Mouse (Mus musculus): Measurements from ENCODE around the gene Ankrd13a.

The Ankrd13a gene

DNA sequence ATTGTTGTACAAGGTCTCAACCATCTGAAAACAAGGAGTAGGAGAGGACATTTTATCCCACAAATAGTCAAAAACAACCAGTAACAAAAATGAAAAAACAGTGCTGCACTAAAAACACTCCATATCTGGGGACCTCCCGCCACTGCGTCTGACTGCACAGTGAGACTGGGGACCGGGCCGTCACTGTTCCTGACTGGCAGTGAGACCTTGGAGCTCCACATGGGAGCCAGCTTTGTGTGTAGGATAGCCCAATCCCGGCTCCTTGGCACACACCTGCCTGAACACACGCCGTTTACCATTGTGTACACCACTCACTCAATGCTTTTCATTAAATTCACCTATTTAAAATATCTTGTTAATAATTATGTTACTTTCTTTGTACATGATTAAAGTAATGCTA lies 7.3 kb upstream of the Ankrd13a start:
- DNase-seq = no peak

DNA sequence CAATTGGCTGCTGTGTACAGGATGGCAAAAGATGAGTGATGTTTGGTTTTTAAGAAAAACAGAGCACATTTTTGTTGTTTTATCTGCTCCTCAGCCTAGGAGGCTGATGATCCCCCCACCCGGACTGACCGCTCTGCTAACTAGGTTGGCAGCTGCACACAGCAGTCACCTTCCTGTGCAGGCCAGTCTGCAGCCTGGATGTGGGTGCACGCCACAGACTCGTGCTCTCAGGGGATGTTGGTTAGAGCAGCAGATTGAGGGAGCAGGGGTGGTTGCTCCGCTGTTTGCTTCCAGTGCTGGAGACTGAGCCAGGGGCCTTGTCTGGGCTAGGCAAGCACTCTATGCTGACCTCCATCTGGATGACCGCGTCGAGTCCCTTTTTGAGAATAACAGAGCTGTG lies 4.7 kb upstream of the Ankrd13a start:
- DNase-seq = peak; percentile 44 to 46

DNA sequence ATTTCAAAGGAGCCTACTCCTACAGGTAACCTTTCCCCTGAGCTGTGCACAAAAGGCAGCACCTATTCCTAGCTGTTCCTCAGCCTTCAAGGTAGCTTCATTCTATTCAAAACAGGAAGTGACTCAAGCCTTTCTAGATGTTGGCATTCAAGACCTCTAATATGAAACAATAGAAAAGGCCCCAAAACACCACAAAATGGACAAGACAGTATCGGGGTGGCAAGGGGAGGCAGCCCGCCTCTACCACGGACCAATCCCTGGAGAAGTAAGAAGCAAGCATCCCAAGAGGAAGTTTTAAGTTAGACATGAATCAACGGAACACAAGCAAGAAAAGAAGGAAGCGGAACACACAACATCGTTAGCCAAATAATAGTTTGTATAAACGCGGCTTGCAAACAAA lies 2.7 kb upstream of the Ankrd13a start:
- peak; percentile 23 to 44 for DNase-seq

GRCm38 (mm10) chr5:114772456-114773203 lies 1.8 kb upstream of the Ankrd13a start:
- DNase-seq = peak; percentile 68 to 69

- peak; percentile 97 to 98 for DNase-seq
Measured at GRCm38 (mm10) chr5:114773211-114773710, 1.2 kb upstream of the Ankrd13a start.

- DNase-seq = peak in 1 of 2 experiments; percentile 36
Measured at GRCm38 (mm10) chr5:114773780-114774179, 697 bp upstream of the Ankrd13a start.

DNA sequence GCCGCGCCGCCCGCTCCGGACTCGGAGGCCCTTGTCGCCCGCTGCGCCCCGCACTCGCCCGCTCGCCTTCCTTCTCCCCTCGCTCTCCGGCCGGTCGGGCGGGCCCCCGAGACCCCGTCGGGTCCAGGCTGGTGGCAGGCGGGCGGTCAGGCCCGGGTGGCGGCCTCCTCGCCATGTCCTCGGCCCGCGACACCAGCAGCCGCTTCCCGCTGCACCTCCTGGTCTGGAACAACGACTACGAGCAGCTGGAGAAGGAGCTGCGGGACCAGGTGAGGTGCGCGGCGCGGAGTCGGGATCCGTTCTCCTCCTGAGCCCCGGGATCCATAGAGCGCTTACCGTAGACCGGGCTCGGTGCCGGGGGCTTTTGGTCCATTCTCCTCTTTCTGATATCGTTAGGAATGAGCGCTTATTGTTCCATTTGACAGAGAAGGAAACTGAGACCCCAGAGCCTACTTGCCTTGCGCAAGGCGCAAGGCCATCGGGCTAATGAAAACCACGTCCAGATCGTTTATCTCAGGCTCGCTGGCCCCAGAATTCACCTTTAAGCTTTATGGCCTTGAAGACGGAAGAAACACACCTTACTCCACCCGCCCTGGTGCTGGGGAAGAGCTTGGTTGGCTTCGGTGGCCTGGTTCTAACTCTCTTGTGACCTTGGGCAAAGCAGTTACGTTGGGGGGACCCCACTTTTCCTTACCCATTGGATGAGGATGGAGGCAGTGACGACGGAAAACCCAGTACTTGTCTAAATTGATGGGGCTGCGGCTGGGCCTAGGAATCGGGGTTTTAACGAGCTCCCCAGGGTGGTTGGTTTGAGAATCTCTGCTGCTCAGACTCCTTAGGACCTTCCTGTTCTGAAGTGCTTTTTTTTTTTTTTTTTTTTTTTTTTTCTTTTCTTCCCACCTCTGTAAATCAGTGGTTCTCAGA lies 841 bp downstream of the Ankrd13a start, which contains the start of gene Git2:
TSS of gene Git2 (minus strand) at position 462 of the 924 bp plus-strand sequence.
- peak; percentile 45 for DNase-seq

DNA sequence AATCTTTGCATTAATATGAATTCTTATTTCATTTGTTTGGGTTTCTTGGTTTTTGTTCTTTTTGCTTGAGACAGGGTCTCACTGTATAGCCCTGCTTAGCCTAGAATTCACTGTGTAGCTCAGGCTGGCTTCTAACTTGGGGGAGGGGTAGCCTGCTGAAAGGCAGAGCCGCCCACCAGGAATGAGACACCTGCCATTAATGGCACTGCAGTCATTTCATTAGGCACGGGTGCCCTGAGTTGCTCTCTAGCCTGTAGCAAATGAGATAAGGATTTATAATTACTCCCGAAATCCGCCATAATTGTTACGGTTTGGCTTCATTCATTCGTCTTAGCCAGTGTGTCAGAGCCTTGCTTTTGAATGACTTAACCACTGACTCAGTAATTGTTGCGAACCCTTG lies 1.7 kb downstream of the Ankrd13a start:
- no peak for DNase-seq

- DNase-seq = no peak
Measured at GRCm38 (mm10) chr5:114779956-114780489, 5.5 kb downstream of the Ankrd13a start.

DNA sequence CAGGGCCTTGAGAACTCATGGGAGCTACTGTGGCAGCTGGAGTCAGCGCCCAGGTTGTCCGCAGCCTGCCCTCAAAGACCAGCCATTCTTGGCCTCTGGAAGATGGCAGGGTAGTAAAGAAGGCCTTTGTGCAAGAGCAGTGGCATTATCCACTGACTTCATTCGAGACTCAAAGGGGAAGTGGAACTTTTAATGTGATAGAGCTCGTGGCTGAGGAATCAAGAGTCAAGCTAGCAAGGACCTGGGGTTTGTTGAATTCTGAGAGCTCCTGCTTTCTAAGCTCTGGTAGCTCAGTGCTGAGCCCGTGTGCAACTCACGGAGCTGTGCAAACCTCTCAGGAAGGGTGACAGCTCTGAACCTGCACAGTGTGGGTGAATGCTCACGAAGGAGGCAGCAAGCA lies 6.4 kb downstream of the Ankrd13a start:
- DNase-seq = peak; percentile 28 to 32

DNA sequence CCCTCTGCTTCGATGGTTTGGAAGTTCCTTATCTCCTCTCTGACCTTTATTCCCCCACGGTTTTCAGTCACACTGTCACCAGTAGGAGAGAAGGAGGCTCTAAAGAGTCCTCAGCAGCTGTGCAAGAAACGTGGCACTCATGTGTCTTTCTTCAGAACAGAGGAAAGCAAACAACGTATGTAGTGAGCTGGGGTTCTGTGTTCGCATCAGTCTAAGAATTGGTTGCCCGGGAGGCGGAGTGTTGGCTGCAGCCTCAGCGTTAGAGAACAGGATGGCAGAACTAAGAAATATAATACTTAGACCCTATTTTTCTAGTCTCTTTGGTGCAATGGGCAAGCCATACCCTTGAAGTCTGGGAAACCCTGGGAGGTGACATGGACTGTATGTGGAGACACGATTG lies 8.5 kb downstream of the Ankrd13a start:
- no peak for DNase-seq

DNA sequence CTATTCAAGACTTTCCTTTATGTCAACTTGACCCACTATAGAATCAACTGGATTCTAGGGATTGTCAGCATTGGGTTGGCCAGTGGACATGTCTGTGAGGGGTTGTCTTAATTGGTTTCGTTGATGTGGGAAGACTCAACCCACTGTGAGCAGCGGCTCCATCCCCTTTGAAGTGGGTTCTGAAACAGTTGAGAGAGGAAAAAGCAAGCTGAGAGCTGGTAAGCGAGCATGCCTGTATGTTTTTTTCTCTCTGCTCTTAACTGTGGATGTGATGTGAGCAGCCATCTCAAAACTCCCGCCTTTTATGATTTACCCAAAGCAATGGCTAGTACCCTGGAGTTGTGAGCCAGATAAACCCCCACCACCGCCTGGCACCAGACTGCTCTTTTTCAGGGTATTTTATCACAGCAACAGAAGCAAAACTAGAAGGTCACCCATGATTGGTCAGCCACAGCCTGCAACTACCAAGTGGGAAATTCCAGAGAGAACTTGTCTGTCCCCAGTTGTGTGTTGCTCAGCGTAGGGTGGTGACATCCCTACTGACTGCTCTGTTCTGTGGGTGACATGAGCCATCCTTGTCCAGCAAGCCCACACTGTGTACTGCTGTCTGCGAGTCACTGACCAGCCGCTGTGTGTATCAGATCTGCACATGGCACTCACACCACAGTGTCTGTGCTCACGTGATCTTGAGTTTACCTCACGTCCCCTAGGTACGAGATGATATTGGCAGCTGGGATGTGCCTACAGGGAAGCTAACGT lies 9.1 kb downstream of the Ankrd13a start:
- DNase-seq = peak; percentile 49 to 54

- DNase-seq = peak; percentile 27 to 31
Measured at GRCm38 (mm10) chr5:114784622-114785165, 10.2 kb downstream of the Ankrd13a start.

DNA sequence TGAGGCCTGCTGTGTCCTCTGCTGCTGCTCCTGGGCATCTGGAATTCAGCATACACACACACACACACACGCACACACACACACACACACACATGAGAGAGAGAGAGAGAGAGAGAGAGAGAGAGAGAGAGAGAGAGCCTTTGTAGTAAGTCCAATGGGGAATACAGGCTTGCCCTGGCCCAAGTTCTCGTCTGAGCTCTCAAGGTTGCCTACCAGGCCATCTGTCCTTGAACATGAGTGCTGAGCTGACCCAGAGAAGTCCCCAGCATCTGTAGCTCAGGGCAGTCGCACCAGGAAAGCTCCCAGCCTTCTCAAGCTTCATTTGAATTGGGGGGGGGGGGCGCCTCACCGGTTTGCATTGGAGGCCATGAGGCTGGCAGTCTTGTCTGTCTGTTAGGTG lies 10.7 kb downstream of the Ankrd13a start:
- no peak for DNase-seq

DNA sequence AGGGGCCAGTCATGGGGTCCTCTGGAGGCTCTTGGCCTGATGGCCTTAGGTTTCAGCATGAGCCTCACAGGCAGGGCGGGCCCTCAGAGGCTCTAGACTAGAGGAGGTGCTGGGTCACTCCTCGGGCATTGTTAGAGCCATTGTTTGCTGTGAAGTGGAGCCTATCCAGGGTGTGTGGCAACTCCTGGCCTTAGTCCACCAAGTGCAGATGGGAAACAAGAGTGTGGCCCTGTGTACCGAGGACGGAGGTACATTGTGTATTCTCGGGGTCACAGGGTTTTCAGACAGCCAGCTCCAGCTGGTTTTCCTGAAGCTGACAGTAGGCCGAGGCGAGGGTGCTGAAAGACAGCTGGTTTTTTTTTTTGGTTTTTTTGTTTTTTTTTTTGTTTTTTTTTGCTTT lies 18.8 kb downstream of the Ankrd13a start:
- no peak for DNase-seq

DNA sequence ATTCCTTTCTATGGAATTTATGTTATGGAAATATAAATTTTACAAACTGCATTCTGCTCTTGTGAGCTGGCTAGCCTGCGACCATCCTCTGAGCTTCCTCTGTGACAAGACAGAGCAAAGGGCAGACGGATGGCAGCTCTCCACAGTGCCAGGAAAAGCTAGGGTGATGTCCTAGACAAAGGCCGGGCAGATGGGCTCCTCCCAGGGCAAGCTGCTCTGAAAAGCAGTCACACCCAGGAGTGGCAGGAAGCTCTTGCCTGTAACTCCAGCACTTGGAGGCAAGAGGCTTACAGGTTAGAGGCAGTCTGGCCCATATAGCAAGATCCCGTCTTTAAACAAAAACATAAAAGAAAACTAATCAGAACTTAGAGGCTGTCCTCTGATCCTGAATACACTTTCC lies 20.1 kb downstream of the Ankrd13a start:
- no peak for DNase-seq

GRCm38 (mm10) chr5:114795231-114795630 lies 20.8 kb downstream of the Ankrd13a start:
- DNase-seq = no peak

DNA sequence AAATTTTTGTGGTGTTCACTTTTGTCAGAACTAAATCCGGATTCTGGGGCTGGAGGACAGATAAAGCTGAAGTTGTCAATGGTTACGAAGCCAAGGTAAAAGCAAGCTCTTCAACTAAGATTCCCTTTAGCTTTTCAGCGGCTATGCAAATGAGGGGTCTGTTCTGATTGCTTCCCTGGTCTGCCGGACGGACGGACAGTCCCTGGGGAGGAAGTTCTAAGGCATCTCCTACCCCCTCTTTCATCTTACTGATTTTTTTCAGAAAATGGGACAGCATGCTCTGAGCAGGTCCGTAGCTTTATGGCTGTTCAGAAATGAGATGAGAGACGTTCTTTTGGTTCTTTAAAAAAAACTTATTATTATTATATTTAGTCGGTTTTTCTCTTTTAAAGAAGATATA lies 21.2 kb downstream of the Ankrd13a start:
- DNase-seq = no peak

DNA sequence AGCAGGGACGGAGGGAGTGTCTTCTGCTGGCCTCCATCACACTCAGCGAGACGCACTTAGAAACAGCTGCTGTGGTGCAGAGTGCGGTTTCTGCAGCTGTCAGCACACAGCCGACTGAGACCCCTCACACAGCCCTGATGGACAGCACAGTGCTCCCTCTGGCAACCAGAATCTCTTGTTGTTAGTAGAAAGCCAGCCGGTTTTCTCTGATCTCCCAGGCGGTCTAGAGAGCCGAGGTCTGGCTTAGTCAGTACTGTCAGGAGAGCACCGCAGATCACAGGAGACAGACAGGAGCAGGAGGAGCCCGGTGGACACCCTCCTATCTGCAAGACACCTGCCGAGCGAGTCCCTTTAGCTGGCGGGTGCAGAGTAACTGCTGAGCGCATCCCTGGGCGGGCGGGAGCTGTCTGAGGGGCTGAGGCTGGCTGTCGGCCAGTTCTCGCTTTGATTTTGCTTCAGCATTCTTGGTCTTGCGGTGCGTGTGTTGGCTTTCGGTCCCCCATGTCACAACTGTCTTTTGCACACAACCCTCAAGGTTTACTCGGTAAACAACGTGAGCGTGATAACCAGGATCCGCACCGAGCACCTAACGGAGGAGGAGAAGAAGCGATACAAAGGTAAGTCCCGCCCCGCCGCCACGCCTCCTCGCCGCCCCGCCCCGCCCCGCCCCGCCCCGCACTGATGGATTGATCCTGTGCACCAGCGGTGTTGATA lies 22.0 kb downstream of the Ankrd13a start:
- DNase-seq = no peak

DNA sequence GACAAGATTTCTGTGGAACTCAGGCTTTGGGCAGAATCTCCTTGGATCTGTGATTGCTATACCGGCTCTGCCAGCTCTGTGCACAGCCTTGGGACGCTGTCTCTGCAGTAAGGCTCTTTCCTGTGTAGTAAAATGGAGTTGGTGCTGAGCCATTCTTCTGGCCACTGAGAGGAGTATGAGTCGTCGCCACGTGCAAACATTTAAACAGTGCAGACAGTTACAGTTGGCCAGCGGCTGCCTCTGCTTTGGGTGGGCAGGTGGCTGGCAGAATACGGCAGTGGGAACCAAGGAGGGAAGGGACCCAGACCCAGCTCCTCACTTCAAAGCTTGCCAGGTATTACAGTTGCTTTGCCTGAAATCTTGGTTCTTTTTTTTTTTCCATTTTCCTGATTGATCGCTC lies 22.8 kb downstream of the Ankrd13a start:
- DNase-seq = no peak

DNA sequence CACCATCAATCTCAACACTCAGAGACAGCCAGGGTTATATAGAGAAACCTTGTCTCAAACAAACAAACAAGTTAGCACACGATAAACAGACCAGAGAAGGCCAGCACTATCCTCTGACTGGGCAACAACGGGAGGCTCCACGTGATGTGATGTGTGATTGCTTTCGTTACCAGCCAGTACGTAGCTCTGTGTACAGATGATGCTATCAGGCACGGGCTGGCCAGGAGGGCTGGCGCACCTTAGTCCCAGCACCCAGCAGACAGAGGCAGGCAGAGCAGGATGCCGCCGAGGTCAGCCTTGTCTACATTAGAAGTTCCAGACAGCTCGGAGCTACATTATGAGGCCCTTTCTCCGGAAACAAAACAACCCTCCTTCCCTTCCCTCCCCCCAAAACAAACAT lies 25.4 kb downstream of the Ankrd13a start:
- no peak for DNase-seq

DNA sequence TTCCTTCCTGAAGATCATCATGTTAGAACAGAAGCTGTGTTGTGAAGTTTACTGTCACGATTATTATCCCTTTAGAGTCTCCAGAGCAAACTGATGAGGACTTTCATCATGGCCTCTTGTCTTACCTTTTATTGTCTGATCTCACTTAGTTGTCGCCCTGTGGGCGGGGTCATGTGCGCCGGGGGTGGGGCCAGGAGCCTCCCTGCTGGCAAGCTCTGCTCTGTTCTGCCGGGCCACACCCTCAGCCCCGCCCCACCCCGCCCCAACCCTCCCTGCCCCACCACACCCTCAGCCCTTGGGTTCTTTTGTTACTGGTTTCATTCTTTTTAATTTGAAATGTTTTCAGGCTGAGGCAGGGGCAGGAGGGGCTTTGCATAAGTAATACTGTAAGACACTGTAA lies 26.6 kb downstream of the Ankrd13a start:
- peak; percentile 40 to 45 for DNase-seq
